Mouse (Mus musculus) embryo, embryonic 9.5 days (tissue): ENCODE results near the gene Rev1.
"Not testable (repeated sequence)": the region's sequence is repeated elsewhere in the genome, so short reads cannot be mapped to it uniquely, and the experiment has no call there.

Experiments used
- DNase-seq: peaks from one replicate; pipeline ENCODE4 v3.0.0-alpha.2; 2017; ENCODE audit errors: extremely low spot score

Gene Rev1

DNA sequence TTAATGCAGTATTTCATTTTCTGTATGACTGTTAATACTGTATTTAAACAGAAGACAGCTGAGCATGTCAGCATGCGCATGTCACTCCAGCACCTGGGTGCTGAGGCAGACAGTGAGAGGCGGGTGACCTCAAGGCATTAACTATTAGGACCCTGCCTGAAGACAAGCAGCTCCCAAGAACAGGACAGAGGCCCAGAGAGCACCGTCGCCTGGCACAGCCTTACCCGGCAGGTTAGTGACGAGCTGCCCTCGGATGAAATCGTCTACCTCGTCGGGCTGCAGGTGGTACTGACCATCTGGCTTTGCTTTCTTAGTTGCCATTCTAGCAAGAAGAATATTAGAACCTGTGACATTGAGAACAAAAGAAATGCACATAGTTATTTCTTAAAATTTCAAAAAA, 62.3 kb downstream of the Rev1 start:
- no peak for DNase-seq

DNA sequence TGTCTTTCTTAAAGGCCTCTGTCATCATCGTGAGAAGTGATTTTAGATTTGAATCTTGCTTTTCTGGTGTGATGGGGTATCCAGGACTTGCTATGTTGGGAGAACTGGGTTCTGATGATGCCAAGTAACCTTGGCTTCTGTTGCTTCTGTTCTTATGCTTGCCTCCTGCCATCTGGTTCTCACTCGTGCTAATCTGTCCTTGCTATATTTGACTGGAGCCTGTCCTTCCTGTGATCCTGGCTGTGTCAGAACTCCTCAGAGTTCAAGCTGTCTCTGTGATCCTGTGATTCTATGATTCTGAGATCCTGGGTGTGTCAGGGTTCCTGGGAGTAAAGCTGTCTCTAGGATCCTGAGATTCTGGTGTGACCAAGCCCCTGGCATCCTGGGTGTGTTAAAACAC, 67.4 kb downstream of the Rev1 start:
- not testable (repeated sequence) for DNase-seq

DNA sequence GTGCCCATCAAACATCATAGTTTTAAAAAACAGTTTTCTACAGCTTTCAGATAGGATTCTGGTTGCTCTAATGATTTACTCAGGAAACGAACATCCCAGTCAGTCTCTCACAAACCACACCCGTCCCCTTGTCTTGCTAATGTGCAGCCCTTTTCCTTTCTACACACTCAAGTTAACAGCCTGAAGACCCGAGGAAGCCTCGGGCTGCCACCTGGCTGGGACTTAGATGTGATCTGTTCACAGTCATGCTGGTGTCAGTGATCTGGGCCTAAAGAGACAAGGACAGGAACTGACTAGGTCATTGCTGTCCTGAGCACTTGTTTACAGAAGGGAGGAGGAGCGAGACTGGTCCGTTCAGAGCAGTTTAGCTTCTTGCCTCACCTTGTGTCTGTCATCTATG, 71.2 kb downstream of the Rev1 start:
- no peak for DNase-seq

DNA sequence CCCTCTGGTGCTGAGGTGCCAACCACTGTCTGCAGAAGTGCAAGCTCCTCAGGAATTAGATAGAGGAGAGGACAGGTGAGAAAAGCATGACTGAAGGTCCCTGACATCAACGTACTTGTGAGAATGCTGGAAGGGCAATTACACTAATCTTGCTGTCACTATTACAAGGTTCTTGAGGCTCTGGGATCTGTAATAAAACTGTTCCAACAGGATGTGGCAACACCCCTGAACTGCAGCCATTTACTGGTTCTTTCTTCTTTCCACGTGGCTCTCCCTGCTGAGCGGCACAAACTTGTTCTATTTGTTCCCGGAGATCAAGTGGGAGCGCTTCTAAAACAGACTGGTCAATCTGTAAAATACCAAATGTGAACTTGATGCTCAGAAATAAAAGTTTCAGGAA, 74.4 kb downstream of the Rev1 start:
- no peak for DNase-seq

DNA sequence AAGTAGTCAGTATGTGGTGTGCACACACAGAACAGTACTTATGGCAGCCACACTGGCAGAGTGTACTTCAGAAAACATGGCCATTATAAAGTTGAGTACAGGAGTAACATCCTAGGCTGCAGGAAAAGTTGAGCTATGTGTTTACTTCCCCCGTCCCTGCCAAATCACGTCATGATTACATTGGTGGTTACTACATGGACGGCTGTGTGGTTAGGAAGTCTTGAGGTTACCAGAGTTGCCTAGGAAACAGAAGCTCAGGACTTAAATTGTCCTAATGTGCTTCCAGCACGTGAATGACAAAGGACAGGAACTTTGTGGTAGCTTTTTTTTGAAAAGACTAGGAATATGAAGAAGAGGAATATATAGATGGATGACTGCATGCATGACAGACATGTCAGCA, 80.0 kb downstream of the Rev1 start:
- DNase-seq, result no peak

DNA sequence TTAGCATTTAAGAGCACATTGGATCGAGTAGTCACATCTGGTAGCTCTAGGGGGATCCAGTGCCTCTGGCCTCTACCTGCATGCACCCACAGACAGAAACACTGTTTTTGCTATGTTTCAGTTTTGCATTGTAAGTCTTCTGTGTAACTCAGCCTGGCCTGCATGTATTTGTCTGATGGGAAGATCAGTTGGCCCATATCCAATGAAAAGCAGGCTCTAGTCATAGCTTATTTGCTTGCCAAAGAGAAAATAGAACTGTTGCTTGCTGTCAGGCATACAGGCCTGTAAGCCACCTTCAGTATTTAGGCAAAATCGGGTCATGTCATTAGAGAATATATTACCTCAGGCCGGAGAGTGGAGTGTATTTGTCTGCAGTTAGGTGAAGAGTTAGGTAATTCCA, 81.5 kb downstream of the Rev1 start:
- DNase-seq, result no peak

DNA sequence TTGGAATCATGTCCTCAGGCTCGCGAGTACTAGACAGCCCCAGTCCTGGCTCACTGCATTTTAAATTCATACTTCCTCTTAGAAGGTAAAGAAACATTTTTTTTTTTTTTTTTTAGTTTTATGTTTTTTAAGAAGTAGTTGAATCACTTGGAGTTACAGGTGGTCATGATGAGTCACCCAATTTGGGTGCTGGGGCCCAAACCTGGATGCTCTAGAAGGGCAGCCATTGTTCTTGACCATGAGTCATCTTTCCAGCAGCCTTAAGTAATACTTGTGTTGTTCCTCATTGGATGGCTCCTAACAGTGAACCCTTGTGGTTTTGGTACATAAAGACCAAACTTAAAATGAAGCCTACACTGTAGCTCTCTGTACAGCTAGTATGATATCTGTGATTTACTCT, 90.7 kb downstream of the Rev1 start:
- no peak for DNase-seq

DNA sequence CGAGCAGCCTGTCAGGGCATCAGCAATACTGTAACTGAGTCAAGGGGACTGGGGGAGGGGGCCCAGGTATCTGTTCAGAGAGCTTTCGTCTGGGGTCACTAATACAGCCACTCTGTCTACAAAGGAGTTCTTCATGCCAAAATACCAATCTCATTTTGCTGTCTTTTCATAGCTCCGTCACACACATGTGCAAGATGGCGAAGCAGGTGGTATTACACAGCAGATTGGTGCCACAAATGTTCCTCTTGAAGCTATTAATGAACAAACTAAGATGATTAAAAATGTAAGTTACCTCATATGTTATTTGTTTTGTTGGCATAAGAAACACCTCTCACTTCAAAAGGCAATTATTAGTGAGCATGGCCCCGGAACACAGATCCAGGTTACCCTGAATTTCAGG, 92.2 kb downstream of the Rev1 start:
- no peak for DNase-seq

DNA sequence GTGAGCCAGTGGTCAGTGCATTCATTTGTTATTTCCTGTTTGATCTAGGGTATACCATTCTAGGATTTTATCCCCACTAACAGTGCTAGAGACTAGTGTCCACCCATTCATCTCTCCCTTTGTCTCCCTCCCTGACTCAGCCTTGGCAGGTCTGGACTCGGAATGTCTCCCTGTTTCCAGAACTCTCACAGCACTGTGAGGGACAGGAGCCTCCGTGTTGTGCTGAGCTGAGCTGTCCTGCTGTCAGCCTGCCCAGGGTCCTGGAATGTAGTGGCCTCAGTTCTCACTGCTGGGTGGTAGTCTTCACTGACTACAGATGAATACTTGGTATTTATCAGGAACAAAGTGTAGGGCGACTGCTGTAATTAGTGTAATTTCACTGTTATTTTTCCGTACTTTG, 94.1 kb downstream of the Rev1 start:
- no peak for DNase-seq

DNA sequence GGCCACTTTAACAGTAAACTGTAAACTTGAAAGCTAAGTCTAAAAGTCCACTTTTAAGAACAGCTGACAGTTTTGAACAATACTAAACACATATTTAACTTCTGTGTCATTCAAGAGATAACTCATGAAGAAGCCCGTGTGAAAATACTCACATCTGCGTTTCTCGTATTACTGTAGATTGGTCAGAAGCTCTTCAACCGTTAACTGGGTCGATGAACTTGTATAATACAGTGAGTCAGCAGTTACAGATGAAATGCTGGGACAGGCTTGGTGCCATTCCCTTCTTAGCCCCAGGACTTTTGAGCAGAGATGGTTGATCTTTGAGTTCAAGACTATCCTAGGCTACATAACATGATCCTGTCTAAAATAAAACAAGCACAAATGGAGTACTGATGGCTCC, 98.2 kb downstream of the Rev1 start:
- DNase-seq, result no peak

DNA sequence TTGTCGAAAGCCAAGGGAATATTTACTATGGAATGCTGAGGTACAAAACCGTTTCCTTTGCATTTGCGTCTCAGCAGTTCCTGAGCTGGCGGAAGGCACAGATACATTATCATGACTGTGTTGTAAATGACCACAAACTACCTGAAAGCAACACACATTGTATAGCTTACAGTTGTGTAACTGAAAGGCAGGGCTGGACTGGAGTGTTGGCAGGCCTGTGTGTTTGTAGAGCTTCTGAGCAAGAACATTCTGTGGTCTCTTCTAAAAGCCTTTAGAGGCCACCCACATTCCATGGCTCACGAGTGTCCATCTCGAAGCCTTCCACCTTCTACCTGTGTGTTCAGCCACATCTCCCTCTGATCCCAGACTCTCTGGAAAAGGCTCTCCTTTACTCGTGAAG, 102.3 kb downstream of the Rev1 start:
- no peak for DNase-seq

DNA sequence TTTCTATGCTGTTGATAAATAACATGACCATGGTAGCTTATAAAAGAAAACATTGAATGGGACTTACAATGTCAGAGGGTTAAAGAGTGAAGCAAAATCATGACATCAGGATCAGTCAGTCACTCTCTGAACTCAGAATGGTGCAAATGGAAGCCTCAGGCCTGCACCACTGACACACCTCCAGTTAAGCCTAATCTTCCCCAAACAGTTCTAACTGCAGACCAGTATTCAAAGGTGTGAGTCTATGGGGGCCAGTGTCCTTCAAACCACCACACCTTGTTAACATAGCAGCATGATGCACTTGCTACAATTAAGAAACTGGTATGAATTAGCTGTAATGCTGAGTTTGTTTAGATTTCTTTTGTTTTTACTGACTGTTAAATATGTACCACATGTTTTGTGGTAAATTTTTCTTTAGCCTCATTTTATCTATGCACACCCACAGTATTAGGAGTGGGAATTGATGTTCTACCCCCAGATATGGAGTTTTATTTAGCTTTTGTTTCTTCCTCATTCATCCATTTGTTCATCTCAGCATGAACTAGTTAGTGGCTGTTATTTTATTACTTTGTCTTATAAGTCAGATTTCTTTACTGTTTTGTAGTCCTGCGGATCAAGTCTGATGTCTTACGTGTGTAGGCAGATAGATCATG, 114.9 kb downstream of the Rev1 start:
- no peak for DNase-seq

DNA sequence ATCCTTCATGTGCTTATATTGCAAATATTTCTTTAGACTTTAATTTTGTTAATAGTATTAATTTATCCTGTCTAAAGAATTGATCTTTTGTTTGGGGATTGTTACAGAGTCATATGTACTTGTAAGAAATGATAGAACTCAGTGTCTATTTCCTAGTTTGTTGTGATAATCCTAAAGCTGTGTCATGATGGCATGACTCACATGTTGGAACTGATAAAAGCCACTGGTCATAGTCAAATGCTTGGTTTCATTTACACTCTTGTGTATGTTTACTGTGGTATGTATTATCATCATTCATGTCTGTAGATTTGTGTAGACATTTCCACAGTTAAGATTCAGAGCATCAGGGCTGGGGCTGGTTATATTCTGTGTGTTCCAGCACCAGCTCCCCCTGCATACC, 117.1 kb downstream of the Rev1 start:
- no peak for DNase-seq

DNA sequence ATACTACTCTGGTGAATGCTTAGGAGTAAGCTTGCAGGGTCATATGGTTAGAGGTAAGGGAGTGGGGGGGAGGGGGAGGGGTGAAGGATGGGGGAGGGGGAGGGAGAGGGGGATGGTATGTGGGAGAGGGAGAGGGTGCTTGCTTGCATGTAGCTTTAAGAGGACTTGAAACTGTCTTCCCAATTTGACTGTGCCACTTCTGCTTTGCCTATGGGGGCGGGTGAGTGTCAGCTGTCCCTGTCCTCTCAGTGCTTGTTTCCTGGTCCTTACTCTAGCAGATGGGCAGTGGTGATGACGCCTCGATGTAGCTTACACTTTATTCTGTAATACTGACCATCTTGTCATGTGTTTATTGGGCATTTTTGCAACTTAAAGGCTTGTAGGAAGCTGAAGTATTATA, 117.5 kb downstream of the Rev1 start:
- no peak for DNase-seq

DNA sequence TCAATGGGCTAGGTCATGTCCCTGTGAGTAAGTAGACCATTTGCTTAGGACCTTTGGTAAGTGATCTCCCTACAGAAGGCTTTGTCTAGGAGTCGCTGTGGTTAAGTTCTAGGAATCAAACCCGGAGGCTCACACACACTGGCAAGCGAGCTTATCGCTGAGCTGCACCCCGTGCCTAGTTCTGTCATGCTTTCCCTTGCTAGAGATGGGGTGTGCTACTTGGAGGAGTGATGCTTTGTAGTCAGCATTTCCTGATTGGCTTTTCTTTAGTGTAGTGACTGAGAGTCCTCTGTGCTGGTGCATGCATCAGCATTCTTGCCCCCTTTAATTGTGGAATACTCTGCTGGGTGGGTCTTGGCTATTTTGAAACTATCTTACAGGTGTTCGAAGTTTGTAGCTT, 118.0 kb downstream of the Rev1 start:
- no peak for DNase-seq

DNA sequence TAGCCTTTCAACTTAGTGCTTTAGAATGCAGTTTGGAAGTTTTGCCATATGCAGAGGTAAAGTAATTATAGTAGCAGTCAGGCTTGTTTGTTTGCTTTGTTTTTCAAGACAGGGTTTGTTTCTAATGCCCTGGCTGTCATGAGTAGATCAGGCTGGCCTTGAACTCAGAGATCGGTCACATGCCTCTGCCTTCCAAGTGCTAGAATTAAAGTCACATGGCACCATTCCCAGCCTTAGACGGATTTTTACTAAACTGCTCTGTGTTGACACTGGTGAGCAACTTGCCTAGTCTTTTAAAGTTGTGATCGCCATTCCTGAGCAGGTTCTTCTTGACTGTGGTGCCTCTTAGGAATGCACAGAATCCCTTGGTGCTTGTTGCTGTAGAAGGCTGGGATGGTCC, 122.9 kb downstream of the Rev1 start:
- no peak for DNase-seq

DNA sequence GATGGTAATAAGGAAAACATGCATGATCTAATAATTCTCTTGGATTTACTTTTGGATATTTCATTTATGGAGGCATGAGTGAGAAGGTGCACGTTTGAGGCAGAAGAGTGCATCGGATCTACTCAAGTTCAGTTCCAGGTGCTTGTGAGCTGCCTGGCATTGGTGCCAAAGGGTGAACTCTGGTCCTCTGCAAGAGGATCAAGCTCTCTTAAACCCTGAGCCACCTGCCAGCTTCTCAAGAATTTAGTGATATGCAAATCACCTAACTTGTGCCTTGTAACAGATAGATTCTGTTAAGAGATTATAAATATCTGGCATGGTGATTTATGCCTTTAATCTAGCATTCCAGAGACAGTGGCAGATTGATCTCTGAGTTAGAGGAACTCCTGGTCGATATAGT, 126.6 kb downstream of the Rev1 start:
- DNase-seq, result no peak
